Mouse (Mus musculus): ENCODE results near the gene Wdr63.
"Not testable (repeated sequence)": the region's sequence is repeated elsewhere in the genome, so short reads cannot be mapped to it uniquely, and the experiment has no call there.

Wdr63 gene

GRCm38 (mm10) chr3:146010751-146011150 is 97.2 kb downstream of the Wdr63 start:
- DNase-seq (ENCODE audit: low spot score) = no peak

DNA sequence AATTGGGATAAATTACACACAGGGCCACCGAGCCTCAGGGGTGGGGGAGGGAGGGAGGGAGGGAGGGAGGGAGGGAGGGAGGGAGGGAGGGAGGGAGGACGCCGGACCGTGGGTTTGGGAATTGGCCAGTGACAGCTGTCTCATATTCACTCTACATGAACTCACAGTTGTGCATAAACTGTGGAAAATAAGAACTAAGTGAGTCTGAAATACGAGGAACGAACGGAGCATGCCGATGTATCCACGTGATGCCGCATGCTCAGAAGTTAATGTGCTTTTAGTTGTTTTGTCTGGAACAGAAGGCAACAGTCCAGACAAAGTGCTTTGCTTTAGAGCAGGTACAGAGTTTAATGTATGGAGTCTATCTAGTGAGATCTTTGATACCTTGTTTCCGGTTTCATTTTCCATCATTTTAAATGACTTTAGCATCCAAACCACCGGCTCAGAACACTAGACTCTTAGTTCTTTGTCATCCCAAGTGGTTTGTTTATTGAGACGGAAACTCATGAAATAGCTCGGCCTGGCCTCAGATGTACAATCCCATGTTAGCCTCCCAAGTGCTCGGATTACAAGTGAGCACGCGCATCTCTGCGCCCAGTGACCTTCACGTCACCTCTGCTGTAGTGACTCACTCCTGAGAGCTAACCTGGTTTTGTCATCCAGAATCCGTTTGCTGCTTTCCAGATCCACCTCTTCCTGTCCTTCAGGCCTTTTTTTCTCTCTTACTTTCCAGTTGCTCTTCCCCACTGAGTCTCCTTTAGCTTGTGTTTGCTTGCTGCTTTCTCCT is 97.9 kb downstream of the Wdr63 start:
- DNase-seq (ENCODE audit: low spot score) = peak; percentile 52

GRCm38 (mm10) chr3:146007872-146008271 is 100.1 kb downstream of the Wdr63 start:
- no peak for DNase-seq (ENCODE audit: low spot score)

DNA sequence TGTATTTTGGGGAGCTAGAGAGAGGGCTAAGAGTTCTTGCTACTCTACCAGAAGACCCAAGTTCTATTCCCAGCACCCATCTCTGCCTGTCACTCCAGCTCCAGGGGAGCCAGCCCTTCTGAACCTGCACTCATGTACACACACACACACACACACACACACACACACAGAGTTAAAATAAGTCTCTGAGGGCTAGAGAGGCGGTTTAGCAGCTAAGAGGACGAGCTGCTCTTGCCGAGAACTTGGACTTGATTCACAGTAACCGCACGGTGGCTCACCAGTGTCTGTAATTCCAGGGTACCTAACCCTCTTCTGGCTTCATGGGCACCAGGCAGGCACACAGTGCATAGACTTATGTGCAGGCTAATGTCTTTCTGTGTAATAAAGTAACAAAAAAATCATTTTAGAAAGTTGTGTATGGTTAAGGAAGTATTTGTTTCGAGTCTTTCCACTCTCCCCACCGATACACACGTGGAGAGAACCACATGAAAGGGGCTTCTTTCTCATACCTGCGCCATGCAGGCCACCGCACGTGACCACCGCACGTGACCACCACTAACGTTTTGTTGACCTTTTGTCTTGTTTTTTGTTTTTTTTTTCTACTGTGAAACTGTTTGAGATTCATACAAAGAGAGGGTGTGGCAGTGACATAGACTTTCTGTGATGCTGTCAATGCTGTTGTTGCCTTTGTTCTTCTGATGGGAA is 103.4 kb downstream of the Wdr63 start:
- DNase-seq (ENCODE audit: low spot score) = no peak

DNA sequence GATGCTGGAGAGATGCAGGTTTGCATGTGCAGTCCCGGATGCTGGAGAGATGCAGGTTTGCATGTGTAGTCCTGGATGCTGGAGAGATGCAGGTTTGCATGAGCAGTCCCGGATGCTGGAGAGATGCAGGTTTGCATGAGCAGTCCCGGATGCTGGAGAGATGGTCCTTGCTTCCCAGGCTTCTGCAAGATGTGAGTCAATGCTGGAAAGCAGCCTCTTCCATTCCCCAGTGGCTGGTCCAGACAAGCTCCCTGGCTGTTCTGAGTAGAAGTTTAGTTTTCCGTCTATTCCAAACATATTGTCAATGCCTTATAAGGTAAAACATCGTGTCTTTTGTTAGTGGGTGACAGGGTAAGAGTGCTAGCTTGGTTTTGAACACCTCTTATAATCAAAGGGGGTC is 111.4 kb downstream of the Wdr63 start:
- not testable (repeated sequence) for DNase-seq (ENCODE audit: low spot score)

DNA sequence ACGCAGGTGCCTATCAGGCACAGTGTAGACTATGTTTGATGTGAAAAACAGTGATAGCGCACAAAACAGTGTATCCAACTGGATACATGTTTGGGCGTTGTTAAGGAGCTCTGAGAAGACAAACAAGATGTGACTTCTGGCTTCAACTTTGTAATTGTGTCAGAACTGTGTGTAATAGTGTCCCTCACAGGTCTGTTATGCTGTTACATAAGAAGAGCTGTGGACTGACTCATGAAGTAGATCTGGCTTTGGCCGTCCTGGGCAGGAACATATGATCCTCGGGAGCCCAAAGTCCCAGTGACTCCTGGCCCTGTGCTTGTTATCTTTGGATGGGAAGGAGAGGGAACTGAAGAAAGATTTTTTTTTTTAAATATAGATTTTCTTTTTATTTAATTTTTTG is 112.4 kb downstream of the Wdr63 start:
- DNase-seq (ENCODE audit: low spot score) = no peak

- DNase-seq (ENCODE audit: low spot score) = no peak
These were observed 114.3 kb downstream of the Wdr63 start for GRCm38 (mm10) chr3:145993481-145994201.

- no peak for DNase-seq (ENCODE audit: low spot score)
These were observed 115.1 kb downstream of the Wdr63 start for GRCm38 (mm10) chr3:145992796-145993195.

DNA sequence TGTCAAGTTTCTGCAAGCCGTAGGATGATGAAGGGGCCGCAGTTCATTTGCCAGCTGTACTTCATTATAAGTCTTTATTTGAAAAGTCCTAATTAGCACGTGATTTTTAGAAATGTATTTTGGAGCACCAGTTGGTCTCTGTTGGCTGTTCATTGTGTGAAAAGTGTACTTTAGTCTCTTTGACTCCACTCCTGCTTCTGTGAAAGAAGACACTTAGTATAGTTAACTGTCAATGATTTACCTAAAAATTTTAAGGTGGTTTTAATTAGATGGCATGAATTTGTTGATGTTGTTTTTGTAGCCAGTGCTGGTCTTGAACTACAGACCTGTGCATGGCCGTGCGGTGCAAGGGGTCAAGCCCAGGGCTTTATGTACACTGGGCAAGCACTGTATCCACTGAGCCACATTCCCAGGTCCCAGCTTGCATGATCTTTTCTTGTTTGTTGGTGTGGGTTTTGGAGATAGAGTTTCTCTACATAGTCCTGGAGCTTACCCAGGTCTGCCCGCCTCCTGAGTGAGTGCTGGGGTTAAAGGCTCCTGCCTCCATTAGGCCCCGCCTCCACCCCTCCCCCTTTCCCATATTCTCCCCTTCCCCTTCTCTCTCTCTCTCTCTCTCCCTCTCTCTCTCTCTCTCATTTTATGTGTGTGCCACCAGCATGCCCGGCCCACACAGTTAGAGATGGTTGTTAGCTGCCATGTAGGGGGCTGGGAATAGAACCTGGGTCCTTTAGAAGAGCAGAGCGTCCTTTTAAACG is 115.8 kb downstream of the Wdr63 start:
- no peak for DNase-seq (ENCODE audit: low spot score)

DNA sequence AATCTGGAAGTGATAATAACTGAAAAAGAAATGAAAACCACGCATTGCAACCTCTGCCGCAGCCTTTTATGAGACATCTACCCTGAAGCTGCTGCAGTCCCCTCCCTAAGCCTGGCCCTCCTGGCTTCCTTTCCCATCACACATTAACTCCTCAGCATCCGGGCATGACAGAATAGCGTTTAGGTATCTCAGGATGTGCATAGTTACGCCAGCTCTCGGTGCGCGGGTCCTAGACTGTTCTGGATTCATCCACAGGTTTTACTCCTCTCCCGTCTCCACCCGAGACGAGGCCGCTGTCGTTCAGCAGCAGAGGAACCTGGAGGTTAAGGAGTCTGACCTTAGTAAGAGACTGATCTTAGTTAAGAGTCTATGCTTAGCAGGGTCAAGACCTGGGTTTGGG is 116.8 kb downstream of the Wdr63 start:
- DNase-seq (ENCODE audit: low spot score) = no peak

All from embryo, embryonic 10 days (tissue).